Mouse (Mus musculus) lung, embryonic 16.5 days (tissue): ENCODE measurements around the gene Tubb4a. TPM values are rescaled to one million over a fixed set of nuclear protein-coding genes. Genes with fewer than 3 reads are reported as not detected.
"Not testable (repeated sequence)": the region's sequence is repeated elsewhere in the genome, so short reads cannot be mapped to it uniquely, and the experiment has no call there.

Experiments
- ATAC-seq: fragments of 200-750 bp; cut with Nextera tagmentation; 2 replicates; pipeline ENCODE4 v1.8.0; 2017; ENCODE audit warnings: low read depth, mild to moderate bottlenecking, moderate library complexity
- H3K27ac ChIP-seq: fragments of 300-500 bp; sonication (generic); 2 replicates; pipeline ENCODE4 v1.5.1; 2014; ENCODE audit warnings: mild to moderate bottlenecking, control low read depth, low read length
- H3K27me3 ChIP-seq: fragments of 300-500 bp; sonication (generic); 2 replicates; pipeline ENCODE4 v1.6.1; 2014; ENCODE audit warnings: low read depth, low read length, mixed read lengths; ENCODE audit not compliant: control insufficient read depth, insufficient read depth
- H3K36me3 ChIP-seq: fragments of 300-500 bp; sonication (generic); 2 replicates; pipeline ENCODE4 v1.6.1; 2014; ENCODE audit warnings: low read length; ENCODE audit not compliant: control insufficient read depth, insufficient read depth
- H3K4me1 ChIP-seq: fragments of 300-500 bp; sonication (generic); replicated peaks from 2 replicates; pipeline ENCODE4 v1.6.1; 2014; ENCODE audit warnings: low read length, mixed read lengths; ENCODE audit not compliant: control insufficient read depth, insufficient read depth
- H3K4me2 ChIP-seq: fragments of 300-500 bp; sonication (generic); 2 replicates; pipeline ENCODE4 v1.6.1; 2014; ENCODE audit warnings: low read depth, low read length, control low read depth
- H3K4me3 ChIP-seq: fragments of 300-500 bp; sonication (generic); 2 replicates; pipeline ENCODE4 v1.5.1; 2014; ENCODE audit warnings: mild to moderate bottlenecking, low read length, control low read depth
- H3K9ac ChIP-seq: fragments of 300-500 bp; sonication (generic); 2 replicates; pipeline ENCODE4 v1.6.1; 2014; ENCODE audit warnings: low read length, control low read depth
- H3K9me3 ChIP-seq: fragments of 300-500 bp; sonication (generic); 2 replicates; pipeline ENCODE4 v1.6.1; 2016; ENCODE audit warnings: low read length; ENCODE audit not compliant: control insufficient read depth
- WGBS: fragments of 180-500 bp; shearing (Covaris S2); extraction: QIAGEN DNeasy Blood & Tissue Kit; methylation state at CpG from one replicate; pipeline ENCODE4 v1.1.7; 2014; 5-methylcytosine and 5-hydroxymethylcytosine counted together
- polyA plus RNA-seq: library from polyadenylated mRNA; unstranded; fragments of >200 nt; fragmentation: Nextera tagmentation; extraction: Ambion mirVana; gene quantifications from 2 replicates; pipeline ENCODE4 v1.2.1, GENCODE M21; 2015

Gene Tubb4a
- polyA plus RNA-seq: 12.3 and 15.0 TPM in 2 replicates

DNA sequence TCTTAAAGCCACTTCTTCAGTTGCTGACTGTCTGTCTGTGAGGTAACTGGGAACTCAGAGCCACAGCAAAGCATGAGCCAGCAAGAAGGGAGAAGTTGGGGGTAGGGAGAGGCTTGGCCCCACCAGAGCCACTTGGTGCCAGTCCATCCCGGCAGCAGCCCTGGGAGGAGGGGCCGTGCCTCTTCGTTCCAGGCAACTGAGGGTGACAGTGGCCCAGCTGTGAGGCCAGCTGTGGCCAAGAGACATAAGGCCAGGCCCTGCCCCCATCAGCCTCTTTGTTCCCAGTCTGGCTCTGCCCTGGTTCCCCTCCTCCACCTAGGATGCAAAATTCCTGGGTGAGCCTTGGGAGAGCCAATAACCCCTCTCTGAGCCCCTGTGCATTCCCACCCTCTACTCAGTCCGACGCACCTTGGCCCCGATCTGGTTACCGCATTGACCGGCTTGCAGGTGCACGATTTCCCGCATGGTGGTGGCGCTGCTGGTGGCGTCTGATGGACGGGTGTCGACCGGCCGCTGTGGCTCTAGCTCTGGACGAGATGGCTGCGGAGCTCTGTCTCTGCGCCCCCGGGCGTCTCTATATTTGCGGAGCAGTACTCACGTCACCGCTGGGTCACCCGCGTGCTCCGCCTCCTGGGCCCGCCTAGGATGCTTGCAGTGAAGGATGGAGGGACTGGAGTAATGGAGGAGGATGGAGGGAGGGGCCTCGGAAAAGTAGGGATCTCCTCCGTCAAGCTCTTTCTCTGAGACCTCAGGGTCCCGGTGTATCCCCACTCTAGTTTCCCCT, at the start of gene Tubb4a:
TSS of gene Tubb4a (minus strand) at position 734 of the 784 bp plus-strand sequence.
- Histone ChIP-seq H3K4me2 (peak within 1 kb of the TSS; percentile 53), H3K27me3 (no peaks in the 10 kb centered on the region)

DNA sequence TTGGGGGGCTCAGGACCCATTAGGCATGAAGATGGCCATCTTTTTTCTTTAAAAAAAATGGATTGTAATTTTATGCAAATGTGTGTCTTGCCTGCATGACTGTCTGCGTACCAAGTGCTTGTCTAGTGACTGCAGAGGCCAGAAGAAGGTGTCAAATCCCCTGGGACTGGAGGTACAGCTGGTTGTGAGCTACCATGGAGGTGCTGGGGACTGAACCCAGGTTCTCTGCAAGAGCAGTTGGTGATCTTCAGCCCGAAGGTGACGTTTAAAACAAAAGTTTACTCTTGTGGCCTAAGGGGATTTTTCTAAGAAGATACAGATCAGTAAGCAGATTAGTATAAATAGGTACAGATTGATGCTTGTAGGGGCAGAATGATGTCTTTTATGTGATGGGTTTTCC, 48.1 kb upstream of the Tubb4a start:
- ATAC-seq: no peak
- H3K4me3 ChIP-seq: no peak overlapping the region
- WGBS: 67% methylated on average over 3 of the region's 3 CpGs

More for the DNA sequence above, at the start of gene Tubb4a:
- H3K9me3 ChIP-seq: no peaks in the 10 kb centered on the region
- H3K4me1 ChIP-seq: peaks cover 5% of the 10 kb centered on the region
- no peak within 1 kb of the TSS for H3K27ac ChIP-seq
- whole genome bisulfite sequencing: 1% methylated on average over 31 of the region's 31 CpGs
- H3K36me3 ChIP-seq: no peaks in the 10 kb centered on the region
- ATAC-seq: peak; percentile 64
- peak within 1 kb of the TSS; percentile 37 for H3K4me3 ChIP-seq
- H3K9ac ChIP-seq: peak within 1 kb of the TSS; percentile 50

DNA sequence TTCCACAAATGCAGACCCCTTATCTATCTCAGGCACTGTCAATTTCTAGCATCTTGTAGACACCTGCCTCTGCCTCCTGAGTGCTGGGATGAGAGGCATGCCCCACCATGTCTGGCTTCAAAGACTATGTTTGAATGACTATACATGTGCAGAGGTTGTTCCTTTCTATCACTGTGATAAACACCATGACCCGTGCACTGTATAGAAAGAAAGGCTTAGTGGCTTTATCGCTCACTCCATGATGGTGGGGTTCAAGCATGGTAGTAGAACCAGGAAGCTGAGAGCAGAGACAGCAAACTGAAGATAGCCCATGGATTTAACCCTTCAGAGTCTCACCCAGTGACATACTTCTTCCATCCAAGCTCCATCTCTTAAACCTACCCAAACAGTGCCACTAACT, 47.1 kb upstream of the Tubb4a start:
- no peaks in the 10 kb centered on the region for H3K9me3 ChIP-seq
- 75% methylated on average over 2 of the region's 2 CpGs for WGBS
- H3K4me3 ChIP-seq: no peak overlapping the region
- no peaks in the 10 kb centered on the region for H3K36me3 ChIP-seq
- H3K27me3 ChIP-seq: no peaks in the 10 kb centered on the region
- no peak for ATAC-seq
- no peaks in the 10 kb centered on the region for H3K4me1 ChIP-seq
- no peak overlapping the region for H3K9ac ChIP-seq
- no peak overlapping the region for H3K4me2 ChIP-seq
- H3K27ac ChIP-seq: no peak overlapping the region

More for the DNA sequence above, 48.1 kb upstream of the Tubb4a start:
- Histone ChIP-seq H3K4me2 (no peak overlapping the region), H3K4me1 (no peaks in the 10 kb centered on the region), H3K27me3 (no peaks in the 10 kb centered on the region), H3K9ac (no peak overlapping the region), H3K36me3 (no peaks in the 10 kb centered on the region), H3K9me3 (no peaks in the 10 kb centered on the region), H3K27ac (no peak overlapping the region)

DNA sequence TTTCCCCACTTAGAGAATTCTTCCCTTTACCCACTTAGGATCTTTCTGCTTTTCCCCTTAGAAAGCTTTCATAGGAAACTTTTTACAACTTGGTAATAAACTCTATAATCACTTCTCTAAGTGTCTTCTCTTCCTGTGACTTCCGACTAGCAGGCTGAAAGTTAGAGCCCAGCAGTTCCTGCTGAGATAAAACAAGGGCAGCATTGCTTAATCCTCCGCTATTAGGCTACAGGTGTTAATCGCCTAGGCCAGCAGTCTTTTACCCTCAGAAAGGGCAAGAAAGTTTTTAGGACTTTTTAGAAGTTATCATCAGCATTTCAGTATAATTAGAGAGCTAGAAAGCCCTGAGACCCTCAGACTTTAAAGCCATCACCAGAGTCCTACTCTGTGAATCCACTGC, 46.4 kb upstream of the Tubb4a start:
- not testable (repeated sequence) for H3K27ac ChIP-seq, ATAC-seq, H3K27me3 ChIP-seq, H3K36me3 ChIP-seq, H3K9me3 ChIP-seq, H3K4me3 ChIP-seq, H3K4me2 ChIP-seq, H3K9ac ChIP-seq, H3K4me1 ChIP-seq
- WGBS: 21% methylated on average over 3 of the region's 3 CpGs

DNA sequence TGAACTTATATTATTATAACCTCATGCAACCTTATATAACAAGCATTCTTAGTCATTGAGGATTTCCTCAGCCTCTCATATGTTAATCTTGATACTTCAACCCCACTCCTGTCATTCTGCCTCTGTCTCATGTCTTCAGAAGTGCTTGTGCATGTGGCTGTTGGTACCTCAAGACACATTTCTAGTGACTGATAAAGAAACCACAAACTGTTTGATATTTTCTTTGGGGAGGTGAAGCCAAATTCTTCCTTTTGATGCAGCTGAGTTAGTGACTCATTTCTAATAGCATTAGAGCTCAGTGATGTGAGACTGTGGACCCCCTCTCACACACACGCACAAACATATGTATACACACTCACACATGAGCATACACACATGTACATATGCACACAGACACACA, 44.2 kb upstream of the Tubb4a start:
- no peak overlapping the region for H3K27ac ChIP-seq
- 87% methylated on average over 1 of the region's 1 CpGs for WGBS
- no peak for ATAC-seq
- no peaks in the 10 kb centered on the region for H3K27me3 ChIP-seq
- no peak overlapping the region for H3K4me2 ChIP-seq
- no peak overlapping the region for H3K4me3 ChIP-seq
- no peaks in the 10 kb centered on the region for H3K9me3 ChIP-seq
- no peaks in the 10 kb centered on the region for H3K36me3 ChIP-seq
- no peak overlapping the region for H3K9ac ChIP-seq
- H3K4me1 ChIP-seq: no peaks in the 10 kb centered on the region

DNA sequence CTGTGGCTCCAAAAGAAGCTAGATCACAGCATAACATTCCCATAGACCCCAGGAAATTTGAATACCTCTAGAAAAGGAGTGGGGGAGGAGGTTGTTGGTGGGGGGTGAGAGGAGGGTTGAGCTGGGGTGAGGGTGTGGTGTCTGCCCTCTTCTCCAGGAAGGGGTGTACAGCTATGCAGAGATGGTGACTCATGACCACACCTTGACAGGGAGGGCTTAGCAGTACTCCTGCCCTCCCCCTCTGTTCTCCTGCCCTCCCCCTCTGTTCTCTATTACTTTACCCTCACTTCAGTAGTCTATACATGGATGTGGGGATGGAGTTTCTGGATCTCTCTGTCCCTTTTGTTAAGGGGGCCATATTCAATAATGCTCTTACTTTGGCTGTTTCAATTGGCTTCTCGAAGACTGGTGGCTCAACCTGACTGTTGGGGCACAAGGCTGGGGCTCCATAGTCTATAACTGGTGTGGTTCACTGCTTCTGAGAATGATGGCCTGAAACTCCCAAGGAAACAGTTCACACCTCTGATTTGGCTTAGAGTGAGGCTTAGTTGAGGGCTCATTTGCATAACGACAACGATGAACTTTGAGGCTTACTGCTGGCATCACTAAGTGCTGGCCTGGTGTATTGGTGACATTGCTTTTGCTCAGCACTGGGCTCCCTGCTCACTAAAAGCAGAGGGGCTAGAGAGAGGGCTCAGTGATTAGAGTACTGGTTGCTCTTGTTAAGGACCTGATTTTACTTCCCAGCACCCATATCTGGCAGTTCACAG, 38.5 kb upstream of the Tubb4a start:
- WGBS: 60% methylated on average over 3 of the region's 3 CpGs
- no peaks in the 10 kb centered on the region for H3K4me1 ChIP-seq
- H3K4me3 ChIP-seq: no peak overlapping the region
- H3K9me3 ChIP-seq: no peaks in the 10 kb centered on the region
- no peak overlapping the region for H3K4me2 ChIP-seq
- H3K27me3 ChIP-seq: no peaks in the 10 kb centered on the region
- no peak overlapping the region for H3K27ac ChIP-seq
- no peaks in the 10 kb centered on the region for H3K36me3 ChIP-seq
- H3K9ac ChIP-seq: no peak overlapping the region
- ATAC-seq: no peak

DNA sequence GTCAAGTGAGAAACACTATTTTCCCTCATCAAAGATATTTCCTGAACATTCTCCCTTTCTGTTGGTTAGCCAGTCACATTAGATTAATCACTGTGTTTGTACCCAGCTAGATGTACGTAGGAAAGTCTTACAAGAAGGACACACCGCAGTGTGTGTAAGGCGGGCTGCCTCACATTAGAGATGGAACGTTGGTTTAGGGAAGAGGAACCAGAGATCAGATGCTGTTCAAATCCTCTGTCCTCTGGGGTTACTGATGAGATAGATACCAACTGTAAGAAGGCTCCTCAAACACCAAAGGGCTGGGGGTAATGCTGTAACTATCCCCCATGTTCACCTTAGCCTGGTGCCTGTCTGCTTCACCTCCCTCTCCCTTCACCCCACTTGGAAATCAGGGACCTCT, 37.2 kb upstream of the Tubb4a start:
- Histone ChIP-seq H3K9me3 (no peaks in the 10 kb centered on the region), H3K9ac (no peak overlapping the region), H3K27ac (no peak overlapping the region), H3K27me3 (no peaks in the 10 kb centered on the region), H3K4me2 (no peak overlapping the region), H3K4me3 (no peak overlapping the region), H3K36me3 (no peaks in the 10 kb centered on the region), H3K4me1 (no peaks in the 10 kb centered on the region)
- 75% methylated on average over 4 of the region's 4 CpGs for WGBS
- ATAC-seq: no peak

DNA sequence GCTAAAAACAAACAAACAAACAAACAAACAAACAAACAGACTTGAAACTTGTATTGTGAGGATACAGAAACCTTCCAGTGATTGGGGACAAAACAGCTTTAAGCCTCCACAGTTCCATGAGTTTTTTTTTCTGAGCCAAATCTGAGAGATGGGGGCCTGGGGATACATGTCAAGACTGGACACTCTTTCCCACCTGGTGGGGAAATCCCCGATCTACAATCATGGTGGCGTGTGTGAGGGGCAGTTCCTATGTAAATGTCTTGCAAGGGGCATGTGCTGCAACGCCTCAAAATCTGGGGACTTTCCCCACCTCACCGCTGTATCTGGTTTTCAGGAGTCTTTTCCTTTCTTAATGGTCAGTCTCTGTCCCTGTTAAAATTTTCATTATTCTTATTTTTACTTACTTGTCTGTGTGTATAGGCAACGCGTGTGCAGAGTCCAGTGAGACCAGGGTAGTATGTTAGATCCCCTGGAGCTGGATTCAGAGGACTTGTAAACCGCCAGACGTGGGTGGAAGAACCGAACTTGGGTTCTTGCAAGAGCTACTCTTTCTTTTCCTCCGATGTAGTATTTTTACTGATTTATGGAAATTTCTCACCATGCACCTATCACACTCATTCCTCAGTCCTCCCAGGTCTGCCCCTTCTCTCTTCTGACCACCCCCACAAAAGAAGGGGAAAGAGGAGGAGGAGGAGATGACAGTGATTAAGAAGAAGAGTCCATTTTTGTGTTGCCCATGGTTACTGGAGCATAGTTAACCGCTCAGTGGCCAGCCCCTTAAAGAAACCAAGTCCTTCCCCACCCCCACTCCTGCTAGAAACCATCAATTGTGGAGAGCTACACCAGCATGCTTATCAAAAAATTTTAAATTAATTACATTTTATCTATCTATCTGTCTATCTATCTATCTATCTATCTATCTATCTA, 35.9 kb upstream of the Tubb4a start:
- Histone ChIP-seq H3K27ac (no peak overlapping the region), H3K27me3 (no peaks in the 10 kb centered on the region), H3K4me3 (no peak overlapping the region), H3K9ac (no peak overlapping the region), H3K4me1 (peaks cover 3% of the 10 kb centered on the region; the same call in 1 of the 2 replicates), H3K36me3 (no peaks in the 10 kb centered on the region), H3K9me3 (no peaks in the 10 kb centered on the region), H3K4me2 (no peak overlapping the region)
- ATAC-seq: no peak
- WGBS: 83% methylated on average over 11 of the region's 11 CpGs
